Mouse (Mus musculus) heart, postnatal 25 days (tissue): ENCODE results near the gene Phf13. TPM values are rescaled to one million over a fixed set of nuclear protein-coding genes. Genes with fewer than 3 reads are reported as not detected.

Source experiments
- DNase-seq: peaks from one replicate; pipeline ENCODE4 v3.0.0; 2022; ENCODE audit warnings: low spot score
- intact Hi-C: fragments of 180-260 bp; cut with DNase I; formaldehyde crosslinking; loops from one replicate; pipeline ENCODE4 v1.15.1; 2025
- total RNA-seq, 2 experiments: library from RNA; stranded (reverse); gene quantifications; 2 replicates each; pipeline ENCODE4 v1.2.3; 2021

The Phf13 gene
- total RNA-seq, 2 experiments from 2014 or later: 5.8 to 6.2 TPM

GRCm38 (mm10) chr4:151957584-151958315, 38.3 kb downstream of the Phf13 start:
- no peak for DNase-seq
- intact Hi-C loops: no loop called here

- DNase-seq: no peak
- intact Hi-C loops: no loop called here
Observed at GRCm38 (mm10) chr4:151955791-151956190, 40.3 kb downstream of the Phf13 start.

GRCm38 (mm10) chr4:151953209-151953608, 42.8 kb downstream of the Phf13 start:
- DNase-seq: no peak
- intact Hi-C loops: no loop called here

- intact Hi-C loops: no loop called here
- no peak for DNase-seq
Observed at GRCm38 (mm10) chr4:151948497-151949471, 47.3 kb downstream of the Phf13 start.

GRCm38 (mm10) chr4:151946211-151946610, 49.8 kb downstream of the Phf13 start:
- intact Hi-C loops: no loop called here

More at GRCm38 (mm10) chr4:151946211-151946610, 49.8 kb downstream of the Phf13 start:
- no peak for DNase-seq

Other genes starting within 250 kb of the Phf13 start
- gene Camta1, start 134.4 kb downstream of the Phf13 start, total RNA-seq: 100 to 1,000 TPM; 234 to 244 TPM
- 10 to 100 TPM; 82.3 to 96.4 TPM for gene Dnajc11, start 62.6 kb downstream of the Phf13 start, total RNA-seq
- gene Thap3, start 7.3 kb downstream of the Phf13 start, total RNA-seq: 10 to 100 TPM; 11.5 TPM
- 10 to 100 TPM; 69.8 to 76.2 TPM for gene Klhl21, start 12.5 kb upstream of the Phf13 start, total RNA-seq
- gene Zbtb48, start 31.4 kb upstream of the Phf13 start, total RNA-seq: 1 to 10 TPM; 3.5 to 5.0 TPM
- gene Tas1r1, start 42.3 kb upstream of the Phf13 start, total RNA-seq: under 1 TPM in 1 of 2 experiments, not detected in 1; 0.16 TPM
- gene Nol9, start 43.1 kb upstream of the Phf13 start, total RNA-seq: 1 to 10 TPM; 8.6 to 9.6 TPM
- 10 to 100 TPM; 18.7 to 18.9 TPM for gene Plekhg5, start 76.2 kb upstream of the Phf13 start, total RNA-seq
- gene Tnfrsf25, start 119.7 kb upstream of the Phf13 start, total RNA-seq: 1 to 10 TPM; 2.9 to 3.0 TPM
- 1 to 10 TPM; 1.7 to 2.2 TPM for gene Espn, start 156.1 kb upstream of the Phf13 start, total RNA-seq
- gene Hes2, start 162.6 kb upstream of the Phf13 start, total RNA-seq: not detected
- 10 to 100 TPM; 53.4 to 58.8 TPM for gene Acot7, start 181.9 kb upstream of the Phf13 start, total RNA-seq